Mouse (Mus musculus): Measurements from ENCODE around the gene Vps54. TPM values are rescaled to one million over a fixed set of nuclear protein-coding genes. Genes with fewer than 3 reads are reported as not detected.
A peak's percentile ranks its signal among the peaks of the same experiment; 100 is the strongest.

The Vps54 gene
- polyA plus RNA-seq, 1 experiment from 2014 or later: 14.9 TPM

DNA sequence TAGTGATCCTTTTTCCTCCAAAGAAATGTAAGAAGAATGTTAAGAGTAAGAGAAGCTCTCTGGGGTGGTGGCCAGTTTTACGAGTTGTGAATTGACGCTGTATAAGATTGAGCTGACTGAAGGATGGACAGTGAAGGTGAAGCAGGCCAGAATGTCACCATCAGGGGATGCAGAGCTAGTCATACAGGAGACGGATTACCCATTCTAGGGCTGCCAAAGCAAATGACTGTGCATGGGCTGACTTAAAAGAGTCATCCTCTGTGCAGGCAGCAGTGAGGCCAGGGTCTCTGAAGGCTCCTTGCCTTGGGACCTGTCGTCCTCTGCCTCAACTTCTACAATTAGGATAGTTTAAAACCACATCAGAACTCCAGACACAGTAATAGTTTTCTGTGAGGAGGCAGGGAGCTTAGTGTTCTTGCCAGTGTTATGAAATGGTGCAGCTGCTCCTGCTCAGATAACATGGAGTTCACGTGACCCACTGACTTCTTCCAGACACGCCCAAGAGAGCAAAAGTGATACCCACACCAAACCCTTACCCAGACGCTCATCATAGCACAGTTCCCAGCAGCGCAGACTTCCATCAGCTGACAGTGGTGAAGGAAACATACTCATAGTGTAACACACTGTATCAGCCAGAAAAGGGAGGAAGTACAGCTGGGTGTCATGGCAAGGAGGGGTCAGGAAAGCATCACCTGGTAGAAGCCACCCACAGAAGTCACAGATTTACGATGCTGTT, 75.0 kb downstream of the Vps54 start:
- no peak overlapping the region for H3K4me2 ChIP-seq (replicated peaks)
- H3K9me3 ChIP-seq (ENCODE audit: control insufficient read depth, low read length): no peaks in the 10 kb centered on the region
- no peaks in the 10 kb centered on the region for H3K27me3 ChIP-seq (ENCODE audit: control insufficient read depth, insufficient read depth, low read length)
- H3K36me3 ChIP-seq (replicated peaks; ENCODE audit: control insufficient read depth, insufficient read depth): peaks cover 54% of the 10 kb centered on the region
- H3K9ac ChIP-seq: no peak overlapping the region
- no peak overlapping the region for H3K27ac ChIP-seq
- WGBS: 94% methylated on average over 9 of the region's 9 CpGs
- DNase-seq (ENCODE audit: low spot score) (no peak), ATAC-seq (ENCODE audit: low FRiP score) (no peak)
- H3K4me3 ChIP-seq (replicated peaks; ENCODE audit: low read length): no peak overlapping the region
- no peaks in the 10 kb centered on the region for H3K4me1 ChIP-seq (replicated peaks; ENCODE audit: control insufficient read depth, insufficient read depth, low read length)

GRCm38 (mm10) chr11:21321577-21321976, 82.5 kb downstream of the Vps54 start:
- H3K4me2 ChIP-seq (replicated peaks): no peak overlapping the region
- no peak overlapping the region for H3K27ac ChIP-seq
- H3K4me1 ChIP-seq (replicated peaks; ENCODE audit: control insufficient read depth, insufficient read depth, low read length): no peaks in the 10 kb centered on the region
- no peak overlapping the region for H3K4me3 ChIP-seq (replicated peaks; ENCODE audit: low read length)
- no peaks in the 10 kb centered on the region for H3K27me3 ChIP-seq (ENCODE audit: control insufficient read depth, insufficient read depth, low read length)
- H3K9ac ChIP-seq: no peak overlapping the region
- ATAC-seq (ENCODE audit: low FRiP score) (no peak), DNase-seq (ENCODE audit: low spot score) (no peak)
- no peaks in the 10 kb centered on the region for H3K9me3 ChIP-seq (ENCODE audit: control insufficient read depth, low read length)
- peaks cover 45% of the 10 kb centered on the region for H3K36me3 ChIP-seq (replicated peaks; ENCODE audit: control insufficient read depth, insufficient read depth)
- WGBS: 86% methylated on average over 3 of the region's 3 CpGs

DNA sequence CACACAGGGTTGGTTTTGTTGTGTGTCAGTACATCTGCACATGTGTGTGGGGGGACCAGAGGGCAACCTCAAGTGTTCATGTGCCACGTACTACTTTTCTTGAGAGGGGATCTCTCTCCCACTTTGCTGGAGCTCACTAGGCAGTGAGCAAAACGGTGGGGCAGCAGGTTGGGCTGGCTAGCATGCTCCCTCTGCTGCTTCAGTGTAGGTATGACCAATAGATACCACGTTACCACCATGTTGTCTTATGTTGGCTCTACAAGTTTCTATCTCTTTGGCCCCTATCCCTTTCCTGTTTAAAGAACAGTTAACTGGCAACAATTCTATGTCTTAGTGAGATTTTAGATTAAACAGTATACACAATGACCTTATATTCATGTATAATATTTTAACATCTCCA, 83.3 kb downstream of the Vps54 start:
- H3K27ac ChIP-seq: no peak overlapping the region
- no peak overlapping the region for H3K4me2 ChIP-seq (replicated peaks)
- H3K27me3 ChIP-seq (ENCODE audit: control insufficient read depth, insufficient read depth, low read length): no peaks in the 10 kb centered on the region
- WGBS: 85% methylated on average over 3 of the region's 3 CpGs
- H3K36me3 ChIP-seq (replicated peaks; ENCODE audit: control insufficient read depth, insufficient read depth): peaks cover 45% of the 10 kb centered on the region
- ATAC-seq (ENCODE audit: low FRiP score) (no peak), DNase-seq (ENCODE audit: low spot score) (no peak)
- no peak overlapping the region for H3K4me3 ChIP-seq (replicated peaks; ENCODE audit: low read length)
- no peaks in the 10 kb centered on the region for H3K4me1 ChIP-seq (replicated peaks; ENCODE audit: control insufficient read depth, insufficient read depth, low read length)
- H3K9me3 ChIP-seq (ENCODE audit: control insufficient read depth, low read length): no peaks in the 10 kb centered on the region
- no peak overlapping the region for H3K9ac ChIP-seq

DNA sequence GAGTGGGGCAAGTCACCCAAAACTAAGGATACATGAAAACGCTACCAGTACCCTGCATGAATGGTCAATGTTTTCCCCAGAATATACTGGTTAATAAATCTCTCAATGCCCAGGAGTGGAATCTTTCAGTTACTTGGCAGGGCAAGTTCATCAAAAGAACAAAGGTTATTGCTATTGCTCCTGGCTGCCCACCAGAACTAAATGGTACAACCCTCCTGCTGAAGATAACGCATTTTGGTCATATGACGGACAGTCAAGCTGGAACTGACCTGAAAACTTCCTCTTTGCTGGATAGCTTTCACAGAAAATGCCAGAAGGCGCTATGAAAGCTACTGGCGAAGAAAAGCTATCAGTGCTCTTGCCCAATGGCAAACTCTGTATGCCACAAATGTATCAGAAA, 86.7 kb downstream of the Vps54 start:
- 95% methylated on average over 5 of the region's 5 CpGs for WGBS
- ATAC-seq (ENCODE audit: low FRiP score) (no peak), DNase-seq (ENCODE audit: low spot score) (no peak)
- no peaks in the 10 kb centered on the region for H3K9me3 ChIP-seq (ENCODE audit: control insufficient read depth, low read length)
- no peak overlapping the region for H3K4me2 ChIP-seq (replicated peaks)
- H3K27ac ChIP-seq: no peak overlapping the region
- H3K4me3 ChIP-seq (replicated peaks; ENCODE audit: low read length): no peak overlapping the region
- H3K9ac ChIP-seq: no peak overlapping the region
- H3K36me3 ChIP-seq (replicated peaks; ENCODE audit: control insufficient read depth, insufficient read depth): peaks cover 61% of the 10 kb centered on the region
- H3K4me1 ChIP-seq (replicated peaks; ENCODE audit: control insufficient read depth, insufficient read depth, low read length): no peaks in the 10 kb centered on the region
- no peaks in the 10 kb centered on the region for H3K27me3 ChIP-seq (ENCODE audit: control insufficient read depth, insufficient read depth, low read length)

- H3K27me3 ChIP-seq (ENCODE audit: control insufficient read depth, insufficient read depth, low read length): no peaks in the 10 kb centered on the region
- H3K4me1 ChIP-seq (replicated peaks; ENCODE audit: control insufficient read depth, insufficient read depth, low read length): no peaks in the 10 kb centered on the region
- H3K4me2 ChIP-seq (replicated peaks): no peak overlapping the region
- H3K36me3 ChIP-seq (replicated peaks; ENCODE audit: control insufficient read depth, insufficient read depth): peaks cover 54% of the 10 kb centered on the region
- ATAC-seq (ENCODE audit: low FRiP score) (0 out of 2 replicates have a peak, but pooled peaks have one; percentile 48), DNase-seq (ENCODE audit: low spot score) (no peak)
- no peak overlapping the region for H3K27ac ChIP-seq
- H3K4me3 ChIP-seq (replicated peaks; ENCODE audit: low read length): no peak overlapping the region
- 63% methylated on average over 2 of the region's 2 CpGs for WGBS
- H3K9me3 ChIP-seq (ENCODE audit: control insufficient read depth, low read length): no peaks in the 10 kb centered on the region
- no peak overlapping the region for H3K9ac ChIP-seq
These were observed 87.7 kb downstream of the Vps54 start for GRCm38 (mm10) chr11:21326770-21327169.

- Histone ChIP-seq H3K4me2 (replicated peaks) (no peak overlapping the region), H3K9ac (no peak overlapping the region), H3K36me3 (replicated peaks; ENCODE audit: control insufficient read depth, insufficient read depth) (peaks cover 53% of the 10 kb centered on the region), H3K4me3 (replicated peaks; ENCODE audit: low read length) (no peak overlapping the region), H3K4me1 (replicated peaks; ENCODE audit: control insufficient read depth, insufficient read depth, low read length) (no peaks in the 10 kb centered on the region), H3K27ac (no peak overlapping the region), H3K27me3 (ENCODE audit: control insufficient read depth, insufficient read depth, low read length) (no peaks in the 10 kb centered on the region), H3K9me3 (ENCODE audit: control insufficient read depth, low read length) (no peaks in the 10 kb centered on the region)
- 91% methylated on average over 5 of the region's 5 CpGs for WGBS
- DNase-seq (ENCODE audit: low spot score) (no peak), ATAC-seq (ENCODE audit: low FRiP score) (no peak)
These were observed 88.4 kb downstream of the Vps54 start for GRCm38 (mm10) chr11:21327486-21327885.

DNA sequence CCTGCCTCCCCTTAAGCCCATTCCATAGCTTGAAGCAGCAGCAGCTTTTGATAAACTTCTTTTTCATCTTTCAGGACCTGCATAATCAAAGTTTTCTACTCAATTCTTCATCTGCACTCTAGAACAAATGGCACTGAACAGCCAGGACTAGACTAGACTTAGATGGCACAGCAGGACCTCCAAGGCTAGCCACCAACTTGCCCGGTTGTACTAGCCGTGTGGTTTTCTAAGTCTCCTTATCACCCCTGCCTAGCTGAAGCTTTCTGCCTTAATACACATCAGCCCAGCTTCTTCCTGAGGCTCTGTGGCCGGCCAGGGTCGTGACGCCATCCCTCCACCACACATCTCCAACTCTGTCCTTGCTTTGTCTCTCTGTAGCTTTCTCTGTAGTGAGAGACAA, 89.1 kb downstream of the Vps54 start:
- Histone ChIP-seq H3K36me3 (replicated peaks; ENCODE audit: control insufficient read depth, insufficient read depth) (peaks cover 54% of the 10 kb centered on the region), H3K4me2 (replicated peaks) (no peak overlapping the region), H3K9ac (no peak overlapping the region), H3K4me1 (replicated peaks; ENCODE audit: control insufficient read depth, insufficient read depth, low read length) (no peaks in the 10 kb centered on the region), H3K4me3 (replicated peaks; ENCODE audit: low read length) (no peak overlapping the region), H3K27me3 (ENCODE audit: control insufficient read depth, insufficient read depth, low read length) (no peaks in the 10 kb centered on the region), H3K27ac (no peak overlapping the region), H3K9me3 (ENCODE audit: control insufficient read depth, low read length) (no peaks in the 10 kb centered on the region)
- DNase-seq (ENCODE audit: low spot score) (no peak), ATAC-seq (ENCODE audit: low FRiP score) (no peak)
- 92% methylated on average over 5 of the region's 5 CpGs for WGBS

DNA sequence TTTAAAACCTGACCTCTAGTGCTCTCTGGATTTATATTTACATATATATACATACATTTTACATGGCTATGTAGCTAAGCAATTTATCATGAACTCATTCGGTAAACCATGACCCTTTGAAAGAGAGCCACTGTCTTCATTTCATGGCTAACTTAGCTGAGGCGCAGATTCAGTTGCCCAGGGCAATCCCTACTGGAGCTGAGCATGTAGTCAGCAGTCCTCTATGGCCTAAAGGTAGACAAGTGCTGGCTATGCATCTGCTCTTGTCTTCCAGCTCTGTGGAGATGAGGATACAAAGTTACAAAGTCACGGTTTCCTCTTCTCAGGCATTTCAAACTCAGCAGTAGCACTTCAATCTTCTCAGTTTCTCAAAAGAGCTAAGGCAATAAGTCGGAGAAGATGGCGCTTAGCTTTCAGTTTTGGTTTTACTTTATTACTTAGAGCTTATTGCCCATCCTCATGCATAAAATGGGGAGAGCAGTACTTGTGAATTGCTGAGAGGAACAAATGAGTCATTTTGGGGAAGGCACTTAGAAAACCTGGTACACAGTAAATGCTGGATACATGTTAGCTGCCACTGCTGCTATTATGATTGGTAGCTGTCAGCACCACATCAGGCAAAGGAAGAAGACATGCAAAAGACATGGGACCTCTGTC, 93.7 kb downstream of the Vps54 start:
- DNase-seq (ENCODE audit: low spot score) (no peak), ATAC-seq (ENCODE audit: low FRiP score) (no peak)
- no peak overlapping the region for H3K4me2 ChIP-seq (replicated peaks)
- no peak overlapping the region for H3K9ac ChIP-seq
- H3K4me3 ChIP-seq (replicated peaks; ENCODE audit: low read length): no peak overlapping the region
- H3K27ac ChIP-seq: no peak overlapping the region
- peaks cover 46% of the 10 kb centered on the region for H3K36me3 ChIP-seq (replicated peaks; ENCODE audit: control insufficient read depth, insufficient read depth)
- H3K27me3 ChIP-seq (ENCODE audit: control insufficient read depth, insufficient read depth, low read length): no peaks in the 10 kb centered on the region
- H3K9me3 ChIP-seq (ENCODE audit: control insufficient read depth, low read length): no peaks in the 10 kb centered on the region
- H3K4me1 ChIP-seq (replicated peaks; ENCODE audit: control insufficient read depth, insufficient read depth, low read length): no peaks in the 10 kb centered on the region
- 92% methylated on average over 5 of the region's 5 CpGs for WGBS

GRCm38 (mm10) chr11:21337855-21338254, 98.8 kb downstream of the Vps54 start:
- 84% methylated on average over 1 of the region's 1 CpGs for WGBS

More at GRCm38 (mm10) chr11:21337855-21338254, 98.8 kb downstream of the Vps54 start:
- Histone ChIP-seq H3K4me1 (replicated peaks; ENCODE audit: control insufficient read depth, insufficient read depth, low read length) (no peaks in the 10 kb centered on the region), H3K9me3 (ENCODE audit: control insufficient read depth, low read length) (no peaks in the 10 kb centered on the region), H3K27me3 (ENCODE audit: control insufficient read depth, insufficient read depth, low read length) (no peaks in the 10 kb centered on the region), H3K9ac (no peak overlapping the region), H3K4me3 (replicated peaks; ENCODE audit: low read length) (no peak overlapping the region), H3K4me2 (replicated peaks) (no peak overlapping the region), H3K36me3 (replicated peaks; ENCODE audit: control insufficient read depth, insufficient read depth) (peaks cover 16% of the 10 kb centered on the region), H3K27ac (no peak overlapping the region)
- DNase-seq (ENCODE audit: low spot score): no peak
- ATAC-seq (ENCODE audit: low FRiP score): no peak
